Mouse (Mus musculus) kidney, embryonic 15.5 days (tissue): Measurements from ENCODE around the gene Sall2. TPM values are rescaled to one million over a fixed set of nuclear protein-coding genes. Genes with fewer than 3 reads are reported as not detected.
A peak's percentile ranks its signal among the peaks of the same experiment; 100 is the strongest.
"Not testable (repeated sequence)": the region's sequence is repeated elsewhere in the genome, so short reads cannot be mapped to it uniquely, and the experiment has no call there.

ENCODE experiments used
- ATAC-seq: fragments of 200-750 bp; cut with Nextera tagmentation; replicated peaks from 2 replicates; pipeline ENCODE4 v1.8.0; 2017; ENCODE audit warnings: moderate TSS enrichment; ENCODE audit not compliant: low FRiP score
- H3K27ac ChIP-seq: fragments of 300-500 bp; sonication (generic); 2 replicates; pipeline ENCODE4 v1.5.1; 2015; ENCODE audit warnings: mild to moderate bottlenecking, inconsistent platforms
- H3K27me3 ChIP-seq: fragments of 300-500 bp; sonication (generic); 2 replicates; pipeline ENCODE4 v1.6.1; 2015; ENCODE audit warnings: inconsistent platforms
- H3K36me3 ChIP-seq: fragments of 300-500 bp; sonication (generic); 2 replicates; pipeline ENCODE4 v1.6.1; 2015; ENCODE audit warnings: inconsistent platforms
- H3K4me1 ChIP-seq: fragments of 300-500 bp; sonication (generic); 2 replicates; pipeline ENCODE4 v1.6.1; 2015; ENCODE audit warnings: inconsistent platforms
- H3K4me2 ChIP-seq: fragments of 300-500 bp; sonication (generic); 2 replicates; pipeline ENCODE4 v1.6.1; 2015; ENCODE audit warnings: moderate library complexity, mild to moderate bottlenecking, inconsistent platforms
- H3K4me3 ChIP-seq: fragments of 300-500 bp; sonication (generic); replicated peaks from 2 replicates; pipeline ENCODE4 v1.5.1; 2015; ENCODE audit warnings: mild to moderate bottlenecking, inconsistent platforms
- H3K9ac ChIP-seq: fragments of 300-500 bp; sonication (generic); 2 replicates; pipeline ENCODE4 v1.6.1; 2015; ENCODE audit warnings: mild to moderate bottlenecking, inconsistent platforms
- H3K9me3 ChIP-seq: fragments of 300-500 bp; sonication (generic); replicated peaks from 2 replicates; pipeline ENCODE4 v1.6.1; 2016; ENCODE audit warnings: inconsistent platforms
- WGBS: fragments of 180-500 bp; shearing (Covaris S2); methylation state at CpG from one replicate; pipeline ENCODE4 v1.1.7; 2015; ENCODE audit warnings: mixed read lengths; 5-methylcytosine and 5-hydroxymethylcytosine counted together
- polyA plus RNA-seq: library from polyadenylated mRNA; unstranded; fragments of >200 nt; fragmentation: Nextera tagmentation; extraction: Ambion mirVana; gene quantifications from 2 replicates; pipeline ENCODE4 v1.2.1, GENCODE M21; 2015

Sall2 gene
- polyA plus RNA-seq, 1 experiment from 2014 or later: 39.3 TPM

DNA sequence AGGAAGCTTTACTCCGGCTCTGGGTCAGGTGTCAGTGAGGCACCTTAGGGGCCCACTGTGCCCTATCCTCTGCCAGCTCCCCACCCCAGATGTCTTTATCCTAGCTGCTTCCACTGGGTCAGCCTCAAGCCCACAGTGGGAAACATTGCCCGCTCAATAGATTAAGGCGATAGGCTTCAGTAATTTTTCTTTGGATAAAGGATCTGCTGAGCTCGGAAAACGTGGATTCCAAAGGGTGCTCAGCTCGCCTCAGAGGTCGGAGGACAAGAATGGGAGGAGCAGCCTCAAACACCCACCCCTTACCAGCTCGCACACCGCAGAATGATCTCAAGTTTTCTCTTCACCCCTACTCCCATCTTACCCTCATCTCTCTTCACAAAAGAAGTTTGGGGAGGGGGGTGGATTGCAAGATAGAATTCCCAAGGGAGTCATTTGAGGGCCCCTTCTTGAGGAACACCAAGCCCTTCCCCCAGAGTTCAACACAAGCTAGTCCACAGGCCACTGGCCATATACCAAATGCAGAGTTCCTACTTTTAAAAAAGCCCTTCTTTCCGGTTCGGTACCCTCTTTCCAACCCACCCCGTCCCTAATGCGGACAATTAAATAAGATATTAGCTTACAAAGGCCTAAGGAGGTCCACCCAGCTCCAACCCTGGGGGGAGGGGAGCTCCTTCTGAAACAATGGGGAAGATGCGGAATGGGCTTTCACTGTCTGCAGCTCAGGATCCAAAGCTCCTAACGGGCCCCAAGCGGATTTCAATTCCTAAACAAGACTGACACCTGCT, 11.9 kb downstream of the Sall2 start:
- H3K9me3 ChIP-seq: peaks cover 3% of the 10 kb centered on the region; the same call in 1 of the 2 replicates
- peak; percentile 86 for ATAC-seq
- peaks cover 47% of the 10 kb centered on the region for H3K4me1 ChIP-seq
- peak overlapping the region; percentile 72 for H3K4me3 ChIP-seq
- peak overlapping the region; percentile 33 for H3K9ac ChIP-seq
- WGBS: 7% methylated on average over 16 of the region's 16 CpGs
- H3K27me3 ChIP-seq: no peaks in the 10 kb centered on the region
- peak overlapping the region; percentile 96 for H3K27ac ChIP-seq
- peaks cover 31% of the 10 kb centered on the region for H3K36me3 ChIP-seq
- H3K4me2 ChIP-seq: peak overlapping the region; percentile 72

DNA sequence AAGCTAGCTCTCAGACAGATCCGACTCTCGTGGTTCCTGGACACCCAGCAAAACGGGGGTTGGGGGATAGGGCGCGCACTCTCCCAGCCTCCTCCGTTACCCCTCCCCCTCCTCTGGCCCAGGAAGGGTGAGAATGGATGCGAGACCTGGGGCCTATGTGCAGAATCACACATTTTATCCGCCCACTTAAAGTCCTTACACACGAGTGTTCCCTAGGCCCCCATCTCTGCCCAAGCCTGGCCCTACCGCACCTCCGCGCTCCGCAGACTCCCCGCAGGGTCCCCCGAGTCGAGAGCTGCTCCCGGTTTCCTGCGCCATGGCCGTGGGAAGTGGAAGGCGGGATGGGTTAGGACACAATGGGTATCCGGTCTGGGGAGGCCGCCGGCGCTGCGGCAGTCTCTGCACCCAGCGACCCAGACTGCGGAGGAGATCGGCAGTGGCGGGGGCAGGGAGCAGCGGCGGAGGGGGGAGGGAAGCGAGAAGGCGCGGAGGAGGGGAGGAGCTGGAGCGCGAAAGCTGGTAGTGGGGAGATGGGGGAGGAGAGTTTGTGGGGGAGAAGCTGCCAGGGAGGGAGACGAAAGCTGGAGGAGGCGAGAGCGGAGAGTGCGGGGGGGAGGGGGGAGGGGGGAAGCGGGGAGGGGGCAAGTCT, 12.6 kb downstream of the Sall2 start:
- ATAC-seq: peak; percentile 86
- under 1% methylated on average over 37 of the region's 41 CpGs for WGBS
- Histone ChIP-seq H3K27ac (peak overlapping the region; percentile 96), H3K9ac (peak overlapping the region; percentile 69), H3K27me3 (no peaks in the 10 kb centered on the region), H3K4me1 (peaks cover 53% of the 10 kb centered on the region), H3K4me2 (peak overlapping the region; percentile 72), H3K4me3 (peak overlapping the region; percentile 72), H3K9me3 (peaks cover 3% of the 10 kb centered on the region; the same call in 1 of the 2 replicates), H3K36me3 (peaks cover 38% of the 10 kb centered on the region)

DNA sequence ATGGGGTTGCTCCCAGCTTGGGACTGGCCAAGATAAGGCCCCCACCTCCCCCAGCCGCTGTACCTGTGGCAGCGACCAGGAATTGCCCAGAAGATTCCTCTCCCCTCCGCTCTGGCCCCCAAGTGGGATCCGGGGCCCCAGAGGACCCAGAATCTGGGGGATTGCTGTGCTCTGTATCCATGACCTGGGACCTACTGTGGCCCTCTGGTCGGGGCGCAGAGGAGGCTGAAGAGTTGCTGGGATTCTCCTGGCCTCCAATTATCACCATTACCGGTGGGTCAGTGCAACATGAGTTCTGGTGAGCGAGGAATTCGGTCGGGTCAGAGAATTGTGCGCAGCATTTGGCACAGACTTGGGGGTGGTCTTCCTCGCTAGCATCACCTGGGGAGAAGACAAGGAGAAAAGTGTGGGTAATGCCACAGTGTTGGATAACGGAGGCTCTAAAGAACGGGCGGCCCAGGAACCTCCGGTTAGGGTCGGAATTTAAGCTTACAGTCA, 13.2 kb downstream of the Sall2 start:
- ATAC-seq: no peak
- peak overlapping the region; percentile 72 for H3K4me2 ChIP-seq
- H3K9me3 ChIP-seq: peaks cover 3% of the 10 kb centered on the region; the same call in 1 of the 2 replicates
- H3K27me3 ChIP-seq: no peaks in the 10 kb centered on the region
- H3K36me3 ChIP-seq: peaks cover 44% of the 10 kb centered on the region
- H3K9ac ChIP-seq: peak overlapping the region; percentile 69
- peaks cover 53% of the 10 kb centered on the region for H3K4me1 ChIP-seq
- WGBS: 6% methylated on average over 17 of the region's 17 CpGs
- H3K27ac ChIP-seq: peak overlapping the region; percentile 96
- peak overlapping the region; percentile 72 for H3K4me3 ChIP-seq

DNA sequence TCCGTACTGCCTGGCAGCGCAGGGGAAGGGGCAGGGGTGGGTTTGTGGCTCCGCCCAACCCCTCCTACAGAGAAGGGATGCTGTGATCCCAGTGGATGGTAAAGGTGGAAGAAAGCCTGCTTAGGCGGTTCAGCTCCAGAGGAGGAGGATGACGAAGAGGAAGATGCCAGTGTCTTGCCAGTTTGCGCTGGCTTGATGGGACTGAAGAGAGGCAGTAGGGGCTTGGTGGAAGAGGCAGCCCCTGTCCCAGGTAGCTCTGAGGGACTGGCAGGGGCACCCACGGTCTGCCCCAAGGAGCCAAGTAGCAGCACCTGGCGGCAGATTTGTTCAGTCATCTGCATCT, 13.8 kb downstream of the Sall2 start:
- ATAC-seq: 0 out of 2 replicates have a peak, but pooled peaks have one; percentile 2
- 43% methylated on average over 8 of the region's 8 CpGs for WGBS
- Histone ChIP-seq H3K36me3 (peaks cover 48% of the 10 kb centered on the region), H3K4me3 (peak overlapping the region; percentile 72), H3K9ac (peak overlapping the region; percentile 69), H3K27me3 (no peaks in the 10 kb centered on the region), H3K27ac (peak overlapping the region; percentile 96), H3K9me3 (peaks cover 3% of the 10 kb centered on the region; the same call in 1 of the 2 replicates), H3K4me1 (peaks cover 53% of the 10 kb centered on the region), H3K4me2 (peak overlapping the region; percentile 72)

DNA sequence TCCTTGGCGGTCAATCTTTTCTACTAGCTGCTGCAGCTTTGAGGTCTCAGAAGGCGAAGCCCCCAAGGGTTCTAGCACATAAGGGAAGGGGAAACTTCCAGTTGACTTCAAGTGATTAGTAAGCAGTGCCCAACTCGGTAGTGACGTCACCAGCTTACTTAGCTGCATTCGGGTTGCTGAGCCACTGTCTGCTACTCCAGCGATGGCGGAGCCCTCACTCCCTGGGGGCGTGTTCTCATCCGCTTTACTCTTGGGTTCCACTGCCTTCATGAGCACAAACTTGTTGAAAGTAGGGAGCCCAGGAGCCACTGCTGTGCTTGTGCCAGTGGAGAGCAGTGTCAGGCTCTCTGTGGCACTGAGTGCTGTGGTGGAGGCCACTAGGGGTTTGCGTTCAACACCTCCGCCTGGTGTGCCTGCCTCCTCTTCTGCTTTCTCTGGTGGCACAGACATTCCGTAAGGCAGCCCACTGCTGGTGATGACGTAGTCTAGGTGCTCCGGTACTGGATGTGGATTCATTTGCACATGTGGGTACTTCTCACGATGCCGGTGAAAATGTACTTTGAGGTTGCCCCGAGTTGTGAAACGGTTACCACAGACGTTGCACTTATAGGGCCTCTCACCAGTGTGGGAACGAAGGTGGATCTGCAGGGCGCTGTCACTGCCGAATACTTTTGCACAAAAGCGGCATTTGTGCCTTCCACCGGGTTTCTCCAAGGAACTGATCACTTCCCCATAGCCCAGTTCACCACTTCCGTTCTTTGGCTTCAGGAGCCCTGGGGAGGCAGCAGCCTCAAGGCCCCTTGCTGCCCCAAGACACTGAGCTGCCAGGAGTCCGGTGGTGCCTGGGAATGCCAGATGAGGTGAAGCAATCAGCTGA, 14.4 kb downstream of the Sall2 start:
- Histone ChIP-seq H3K9ac (peak overlapping the region; percentile 69; the same call in 1 of the 2 replicates), H3K27ac (peak overlapping the region; percentile 96), H3K4me3 (peak overlapping the region; percentile 72)

DNA sequence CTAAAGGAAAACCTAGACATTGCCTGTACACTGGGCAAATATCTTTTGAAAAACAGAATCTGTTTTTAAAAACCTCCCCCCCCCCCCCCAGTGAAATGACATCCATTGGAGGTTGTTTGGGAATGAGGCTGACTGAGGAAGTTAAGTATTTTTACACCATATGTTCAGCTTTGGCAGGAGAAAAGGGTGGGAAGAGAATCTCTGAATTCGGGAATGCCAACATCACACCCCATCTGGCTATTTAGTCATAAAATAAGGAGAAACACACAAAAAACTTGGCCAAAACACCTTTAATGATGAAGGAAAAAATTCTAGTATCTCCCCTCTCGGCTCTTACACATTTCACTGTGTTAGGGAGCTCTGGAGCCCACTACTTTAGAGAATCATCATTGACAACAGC, 17.7 kb downstream of the Sall2 start:
- Histone ChIP-seq H3K36me3 (peaks cover 58% of the 10 kb centered on the region), H3K9ac (no peak overlapping the region), H3K4me1 (peaks cover 46% of the 10 kb centered on the region), H3K4me3 (no peak overlapping the region), H3K27ac (no peak overlapping the region), H3K27me3 (no peaks in the 10 kb centered on the region), H3K4me2 (no peak overlapping the region), H3K9me3 (peaks cover 3% of the 10 kb centered on the region; the same call in 1 of the 2 replicates)
- no peak for ATAC-seq
- WGBS: 93% methylated on average over 2 of the region's 2 CpGs

More for the DNA sequence above, 14.4 kb downstream of the Sall2 start:
- H3K27me3 ChIP-seq: no peaks in the 10 kb centered on the region
- peak overlapping the region; percentile 72 for H3K4me2 ChIP-seq
- ATAC-seq: no peak
- WGBS: 85% methylated on average over 26 of the region's 26 CpGs
- peaks cover 3% of the 10 kb centered on the region; the same call in 1 of the 2 replicates for H3K9me3 ChIP-seq
- peaks cover 53% of the 10 kb centered on the region for H3K4me1 ChIP-seq
- H3K36me3 ChIP-seq: peaks cover 54% of the 10 kb centered on the region

DNA sequence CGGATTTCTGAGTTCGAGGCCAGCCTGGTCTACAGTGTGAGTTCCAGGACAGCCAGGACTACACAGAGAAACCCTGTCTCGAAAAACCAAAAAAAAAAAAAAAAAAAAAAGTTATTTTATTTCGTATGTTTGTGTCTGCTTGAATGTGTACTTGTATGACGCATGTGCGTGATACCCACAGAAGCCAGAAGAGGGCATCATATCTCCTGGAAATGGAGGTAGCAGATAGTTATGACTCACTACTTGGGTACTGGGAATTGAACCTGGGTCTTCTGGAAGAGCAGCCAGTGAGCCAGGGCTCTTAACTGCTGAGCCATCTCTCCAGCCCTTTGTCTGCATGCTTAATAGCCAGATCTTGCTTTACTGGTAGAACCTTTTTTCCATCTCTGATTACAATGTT, 18.2 kb downstream of the Sall2 start:
- not testable (repeated sequence) for ATAC-seq, H3K27ac ChIP-seq, H3K4me3 ChIP-seq, H3K9ac ChIP-seq, H3K9me3 ChIP-seq, H3K4me2 ChIP-seq, H3K27me3 ChIP-seq
- 95% methylated on average over 5 of the region's 6 CpGs for WGBS
- H3K36me3 ChIP-seq: peaks cover 58% of the 10 kb centered on the region
- peaks cover 45% of the 10 kb centered on the region for H3K4me1 ChIP-seq

DNA sequence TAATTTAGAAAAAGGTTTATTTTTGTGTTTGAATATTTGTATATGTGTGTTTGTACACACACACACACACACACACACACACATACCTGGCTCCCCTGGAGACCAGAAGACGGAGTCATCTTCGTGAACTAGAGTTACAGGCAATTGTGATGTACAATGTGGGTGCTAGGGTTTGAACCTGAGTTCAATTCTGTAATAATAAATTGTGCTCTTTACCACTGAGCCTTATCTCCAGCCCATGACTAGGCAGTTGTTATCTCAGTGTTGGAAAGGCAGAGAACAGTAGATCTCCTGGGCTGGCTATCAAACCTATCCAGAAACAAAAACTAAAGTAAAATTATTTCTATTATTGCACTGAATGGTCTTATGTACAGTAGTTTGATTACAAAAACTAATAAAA, 22.5 kb downstream of the Sall2 start:
- WGBS: 95% methylated on average over 2 of the region's 2 CpGs
- H3K9ac ChIP-seq: no peak overlapping the region
- H3K4me3 ChIP-seq: no peak overlapping the region
- no peaks in the 10 kb centered on the region for H3K9me3 ChIP-seq
- H3K4me2 ChIP-seq: no peak overlapping the region
- peaks cover 22% of the 10 kb centered on the region for H3K36me3 ChIP-seq
- H3K27me3 ChIP-seq: no peaks in the 10 kb centered on the region
- no peak overlapping the region for H3K27ac ChIP-seq
- ATAC-seq: no peak
- H3K4me1 ChIP-seq: peaks cover 7% of the 10 kb centered on the region; the same call in 1 of the 2 replicates

DNA sequence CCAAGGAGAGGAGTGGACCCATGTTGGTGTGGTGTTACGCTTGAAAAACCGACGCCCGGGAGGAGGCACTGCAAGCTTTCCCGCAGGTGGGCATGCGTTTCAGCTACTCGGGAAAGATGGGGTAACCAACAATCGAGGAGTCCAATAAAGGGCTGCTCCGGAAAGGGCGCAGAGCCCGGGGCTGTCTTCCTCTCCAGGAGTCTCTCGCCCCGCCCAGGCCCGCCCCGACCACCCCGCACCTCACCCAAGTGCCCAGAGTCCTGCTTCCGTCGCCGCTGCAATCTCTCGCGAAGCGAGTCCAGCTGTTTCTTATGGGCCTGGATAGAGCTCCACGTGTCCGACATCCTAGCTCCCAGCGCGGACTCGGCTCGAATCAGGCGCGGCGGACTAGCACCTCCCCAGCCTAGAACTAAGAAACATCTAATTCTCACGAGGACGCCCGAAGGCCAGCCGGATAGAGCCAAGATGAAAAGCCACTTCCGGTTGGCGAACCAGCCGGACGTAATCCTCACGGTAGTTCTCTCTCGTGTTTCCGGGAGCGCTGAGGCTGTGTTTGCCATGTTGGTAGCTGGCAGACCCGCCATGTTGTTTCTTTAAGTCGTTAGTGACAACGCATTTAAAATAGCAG, 23.8 kb downstream of the Sall2 start, which contains the start of gene Mettl3:
Mettl3 (minus strand) TSS at position 485 of the 628 bp plus-strand sequence.
- Histone ChIP-seq H3K4me1 (peaks cover 7% of the 10 kb centered on the region; the same call in 1 of the 2 replicates), H3K27me3 (no peaks in the 10 kb centered on the region), H3K9me3 (no peaks in the 10 kb centered on the region), H3K9ac (peak within 1 kb of the TSS; percentile 57), H3K36me3 (peaks cover 19% of the 10 kb centered on the region), H3K4me2 (peak within 1 kb of the TSS; percentile 57), H3K27ac (peak within 1 kb of the TSS; percentile 98), H3K4me3 (peak within 1 kb of the TSS; percentile 65)
- WGBS: under 1% methylated on average over 46 of the region's 46 CpGs
- peak; percentile 96 for ATAC-seq

DNA sequence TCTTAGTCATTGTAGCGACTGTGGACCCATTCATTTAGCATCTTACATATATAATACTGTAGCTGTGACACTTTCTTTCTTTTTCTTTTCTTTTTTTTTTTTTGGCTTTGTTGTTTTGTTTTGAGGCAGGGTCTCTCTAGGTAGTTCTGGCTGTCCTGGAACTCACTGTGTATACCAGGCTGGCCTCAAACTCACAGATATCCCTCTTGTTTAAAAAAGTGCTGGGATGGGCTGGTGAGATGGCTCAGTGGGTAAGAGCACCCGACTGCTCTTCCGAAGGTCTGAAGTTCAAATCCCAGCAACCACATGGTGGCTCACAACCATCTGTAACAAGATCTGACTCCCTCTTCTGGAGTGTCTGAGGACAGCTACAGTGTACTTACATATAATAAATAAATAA, 25.0 kb downstream of the Sall2 start:
- ATAC-seq, H3K4me3 ChIP-seq, H3K9me3 ChIP-seq, H3K4me2 ChIP-seq, H3K4me1 ChIP-seq, H3K27me3 ChIP-seq, H3K9ac ChIP-seq, H3K27ac ChIP-seq: not testable (repeated sequence)
- peaks cover 22% of the 10 kb centered on the region for H3K36me3 ChIP-seq
- WGBS: 89% methylated on average over 3 of the region's 3 CpGs
